Mouse (Mus musculus): ENCODE measurements around the gene Cabp7. TPM values are rescaled to one million over a fixed set of nuclear protein-coding genes. Genes with fewer than 3 reads are reported as not detected.
A peak's percentile ranks its signal among the peaks of the same experiment; 100 is the strongest.

The Cabp7 gene
- polyA plus RNA-seq (2015; fragmentation: Nextera tagmentation; extraction: Ambion mirVana) = 0.17 and 0.34 TPM in 2 replicates

GRCm38 (mm10) chr11:4746733-4747132, at the start of gene Cabp7:
Cabp7 (minus strand) TSS chr11:4746778.
- H3K9me3 ChIP-seq = no peaks in the 10 kb centered on the region
- H3K4me1 ChIP-seq = peaks cover 16% of the 10 kb centered on the region
- H3K4me3 ChIP-seq = peak within 1 kb of the TSS; percentile 55
- WGBS = under 1% methylated on average over 39 of the region's 73 CpGs
- no peaks in the 10 kb centered on the region for H3K36me3 ChIP-seq
- H3K4me2 ChIP-seq = peak within 1 kb of the TSS; percentile 98
- no peak within 1 kb of the TSS for H3K27ac ChIP-seq
- H3K9ac ChIP-seq = peak within 1 kb of the TSS; percentile 59
- peaks cover 95% of the 10 kb centered on the region for H3K27me3 ChIP-seq
- no peak for ATAC-seq (ENCODE audit: insufficient number of reproducible peaks, insufficient read depth, low FRiP score, low TSS enrichment, low read depth)

GRCm38 (mm10) chr11:4793006-4793405, 46.4 kb upstream of the Cabp7 start:
- H3K36me3 ChIP-seq = peaks cover 64% of the 10 kb centered on the region

GRCm38 (mm10) chr11:4791549-4791948, 45.0 kb upstream of the Cabp7 start:
- 86% methylated on average over 6 of the region's 6 CpGs for WGBS
- H3K36me3 ChIP-seq = peaks cover 73% of the 10 kb centered on the region

More at GRCm38 (mm10) chr11:4793006-4793405, 46.4 kb upstream of the Cabp7 start:
- H3K9me3 ChIP-seq = no peaks in the 10 kb centered on the region
- H3K4me3 ChIP-seq = no peak overlapping the region
- H3K27me3 ChIP-seq = no peaks in the 10 kb centered on the region
- ATAC-seq (ENCODE audit: insufficient number of reproducible peaks, insufficient read depth, low FRiP score, low TSS enrichment, low read depth) = no peak
- 18% methylated on average over 3 of the region's 3 CpGs for WGBS
- H3K4me2 ChIP-seq = no peak overlapping the region
- H3K4me1 ChIP-seq = no peaks in the 10 kb centered on the region
- no peak overlapping the region for H3K9ac ChIP-seq
- H3K27ac ChIP-seq = no peak overlapping the region

GRCm38 (mm10) chr11:4789691-4790090, 43.1 kb upstream of the Cabp7 start:
- ATAC-seq (ENCODE audit: insufficient number of reproducible peaks, insufficient read depth, low FRiP score, low TSS enrichment, low read depth) = no peak
- no peak overlapping the region for H3K27ac ChIP-seq
- H3K9ac ChIP-seq = no peak overlapping the region
- H3K4me3 ChIP-seq = no peak overlapping the region
- peaks cover 87% of the 10 kb centered on the region for H3K36me3 ChIP-seq
- 94% methylated on average over 5 of the region's 5 CpGs for WGBS
- H3K4me2 ChIP-seq = no peak overlapping the region
- H3K27me3 ChIP-seq = no peaks in the 10 kb centered on the region
- no peaks in the 10 kb centered on the region for H3K4me1 ChIP-seq
- no peaks in the 10 kb centered on the region for H3K9me3 ChIP-seq

More at GRCm38 (mm10) chr11:4791549-4791948, 45.0 kb upstream of the Cabp7 start:
- Histone ChIP-seq H3K27ac (no peak overlapping the region), H3K27me3 (no peaks in the 10 kb centered on the region), H3K4me2 (no peak overlapping the region), H3K4me1 (no peaks in the 10 kb centered on the region), H3K4me3 (no peak overlapping the region), H3K9ac (no peak overlapping the region), H3K9me3 (no peaks in the 10 kb centered on the region)
- no peak for ATAC-seq (ENCODE audit: insufficient number of reproducible peaks, insufficient read depth, low FRiP score, low TSS enrichment, low read depth)

- H3K27ac ChIP-seq = no peak overlapping the region
- ATAC-seq (ENCODE audit: insufficient number of reproducible peaks, insufficient read depth, low FRiP score, low TSS enrichment, low read depth) = no peak
- no peak overlapping the region for H3K4me3 ChIP-seq
- H3K27me3 ChIP-seq = no peaks in the 10 kb centered on the region
- H3K9me3 ChIP-seq = no peaks in the 10 kb centered on the region
- H3K9ac ChIP-seq = no peak overlapping the region
- WGBS = 81% methylated on average over 5 of the region's 5 CpGs
- H3K4me1 ChIP-seq = no peaks in the 10 kb centered on the region
- no peak overlapping the region for H3K4me2 ChIP-seq
- peaks cover 99% of the 10 kb centered on the region for H3K36me3 ChIP-seq
Measured at GRCm38 (mm10) chr11:4784629-4785142, 38.1 kb upstream of the Cabp7 start.

GRCm38 (mm10) chr11:4783116-4783515, 36.5 kb upstream of the Cabp7 start:
- Histone ChIP-seq H3K4me3 (no peak overlapping the region), H3K27ac (no peak overlapping the region), H3K4me2 (no peak overlapping the region), H3K4me1 (no peaks in the 10 kb centered on the region), H3K9me3 (no peaks in the 10 kb centered on the region), H3K36me3 (peaks cover 99% of the 10 kb centered on the region), H3K9ac (no peak overlapping the region), H3K27me3 (no peaks in the 10 kb centered on the region)
- no peak for ATAC-seq (ENCODE audit: insufficient number of reproducible peaks, insufficient read depth, low FRiP score, low TSS enrichment, low read depth)
- 84% methylated on average over 3 of the region's 3 CpGs for WGBS

- Histone ChIP-seq H3K4me3 (no peak overlapping the region), H3K9ac (no peak overlapping the region), H3K9me3 (no peaks in the 10 kb centered on the region), H3K36me3 (peaks cover 99% of the 10 kb centered on the region), H3K27me3 (no peaks in the 10 kb centered on the region), H3K4me2 (no peak overlapping the region), H3K27ac (no peak overlapping the region), H3K4me1 (no peaks in the 10 kb centered on the region)
- 72% methylated on average over 3 of the region's 3 CpGs for WGBS
- ATAC-seq (ENCODE audit: insufficient number of reproducible peaks, insufficient read depth, low FRiP score, low TSS enrichment, low read depth) = no peak
Measured at GRCm38 (mm10) chr11:4780927-4781326, 34.3 kb upstream of the Cabp7 start.

GRCm38 (mm10) chr11:4772925-4773324, 26.3 kb upstream of the Cabp7 start:
- no peaks in the 10 kb centered on the region for H3K4me1 ChIP-seq
- H3K27me3 ChIP-seq = no peaks in the 10 kb centered on the region
- peaks cover 71% of the 10 kb centered on the region for H3K36me3 ChIP-seq
- H3K9ac ChIP-seq = no peak overlapping the region
- WGBS = 39% methylated on average over 3 of the region's 3 CpGs
- no peak overlapping the region for H3K27ac ChIP-seq
- H3K4me2 ChIP-seq = no peak overlapping the region
- no peaks in the 10 kb centered on the region for H3K9me3 ChIP-seq
- no peak for ATAC-seq (ENCODE audit: insufficient number of reproducible peaks, insufficient read depth, low FRiP score, low TSS enrichment, low read depth)
- no peak overlapping the region for H3K4me3 ChIP-seq

- peaks cover 64% of the 10 kb centered on the region for H3K36me3 ChIP-seq
- H3K4me2 ChIP-seq = no peak overlapping the region
- no peak overlapping the region for H3K4me3 ChIP-seq
- WGBS = 65% methylated on average over 7 of the region's 7 CpGs
- H3K27ac ChIP-seq = no peak overlapping the region
- no peaks in the 10 kb centered on the region for H3K9me3 ChIP-seq
- no peaks in the 10 kb centered on the region for H3K4me1 ChIP-seq
- no peak overlapping the region for H3K9ac ChIP-seq
- no peaks in the 10 kb centered on the region for H3K27me3 ChIP-seq
- no peak for ATAC-seq (ENCODE audit: insufficient number of reproducible peaks, insufficient read depth, low FRiP score, low TSS enrichment, low read depth)
Measured at GRCm38 (mm10) chr11:4771756-4772155, 25.2 kb upstream of the Cabp7 start.

- H3K4me2 ChIP-seq = no peak overlapping the region
- no peak overlapping the region for H3K4me3 ChIP-seq
- no peaks in the 10 kb centered on the region for H3K9me3 ChIP-seq
- no peak overlapping the region for H3K9ac ChIP-seq
- no peak for ATAC-seq (ENCODE audit: insufficient number of reproducible peaks, insufficient read depth, low FRiP score, low TSS enrichment, low read depth)
- H3K36me3 ChIP-seq = peaks cover 52% of the 10 kb centered on the region
- H3K4me1 ChIP-seq = no peaks in the 10 kb centered on the region
- H3K27me3 ChIP-seq = no peaks in the 10 kb centered on the region
- 93% methylated on average over 6 of the region's 6 CpGs for WGBS
- no peak overlapping the region for H3K27ac ChIP-seq
Measured at GRCm38 (mm10) chr11:4769881-4770280, 23.3 kb upstream of the Cabp7 start.

GRCm38 (mm10) chr11:4769293-4769692, 22.7 kb upstream of the Cabp7 start:
- Histone ChIP-seq H3K4me2 (no peak overlapping the region), H3K9ac (no peak overlapping the region), H3K36me3 (peaks cover 49% of the 10 kb centered on the region), H3K27ac (no peak overlapping the region), H3K4me1 (no peaks in the 10 kb centered on the region), H3K27me3 (no peaks in the 10 kb centered on the region), H3K4me3 (no peak overlapping the region), H3K9me3 (no peaks in the 10 kb centered on the region)
- WGBS = 63% methylated on average over 7 of the region's 7 CpGs
- no peak for ATAC-seq (ENCODE audit: insufficient number of reproducible peaks, insufficient read depth, low FRiP score, low TSS enrichment, low read depth)

- Histone ChIP-seq H3K4me1 (no peaks in the 10 kb centered on the region), H3K36me3 (peaks cover 49% of the 10 kb centered on the region)
- WGBS = 72% methylated on average over 4 of the region's 4 CpGs
Measured at GRCm38 (mm10) chr11:4768399-4768798, 21.8 kb upstream of the Cabp7 start.

More at GRCm38 (mm10) chr11:4768399-4768798, 21.8 kb upstream of the Cabp7 start:
- Histone ChIP-seq H3K27ac (no peak overlapping the region), H3K4me2 (no peak overlapping the region), H3K9ac (no peak overlapping the region), H3K9me3 (no peaks in the 10 kb centered on the region), H3K27me3 (peaks cover 5% of the 10 kb centered on the region), H3K4me3 (no peak overlapping the region)
- no peak for ATAC-seq (ENCODE audit: insufficient number of reproducible peaks, insufficient read depth, low FRiP score, low TSS enrichment, low read depth)
